Mouse (Mus musculus) activated CD4-positive, CD25-positive, alpha-beta regulatory T cell, adult 4 months (primary cell): ENCODE data around the gene Mgat5b. TPM values are rescaled to one million over a fixed set of nuclear protein-coding genes. Genes with fewer than 3 reads are reported as not detected.
"Not testable (repeated sequence)": the region's sequence is repeated elsewhere in the genome, so short reads cannot be mapped to it uniquely, and the experiment has no call there.

Source experiments
- ATAC-seq: one replicate; pipeline ENCODE4 v1.8.0; 2017
- polyA plus RNA-seq, 2 experiments: library from polyadenylated mRNA; unstranded; fragments of 100-300 nt; shearing (Covaris generic); gene quantifications; one replicate each; pipeline ENCODE4 v1.2.1; 2017

Mgat5b gene
- not detected for polyA plus RNA-seq

- ATAC-seq = no peak
Measured at GRCm38 (mm10) chr11:116918323-116919185, at the start of gene Mgat5b. TSS of gene Mgat5b (plus strand) at chr11:116918863.

GRCm38 (mm10) chr11:116869223-116869622 is 49.4 kb upstream of the Mgat5b start:
- no peak for ATAC-seq

GRCm38 (mm10) chr11:116869641-116870040 is 49.0 kb upstream of the Mgat5b start:
- no peak for ATAC-seq

GRCm38 (mm10) chr11:116871538-116871937 is 47.1 kb upstream of the Mgat5b start:
- no peak for ATAC-seq

GRCm38 (mm10) chr11:116873987-116874386 is 44.7 kb upstream of the Mgat5b start:
- no peak for ATAC-seq

- no peak for ATAC-seq
Measured at GRCm38 (mm10) chr11:116878454-116878853, 40.2 kb upstream of the Mgat5b start.

- ATAC-seq = no peak
Measured at GRCm38 (mm10) chr11:116880839-116881238, 37.8 kb upstream of the Mgat5b start.

GRCm38 (mm10) chr11:116881440-116881839 is 37.2 kb upstream of the Mgat5b start:
- ATAC-seq = no peak

GRCm38 (mm10) chr11:116882446-116882845 is 36.2 kb upstream of the Mgat5b start:
- no peak for ATAC-seq

- ATAC-seq = no peak
Measured at GRCm38 (mm10) chr11:116884061-116884460, 34.6 kb upstream of the Mgat5b start.

- no peak for ATAC-seq
Measured at GRCm38 (mm10) chr11:116885275-116886151, 33.1 kb upstream of the Mgat5b start.

GRCm38 (mm10) chr11:116887136-116887535 is 31.5 kb upstream of the Mgat5b start:
- no peak for ATAC-seq

GRCm38 (mm10) chr11:116893532-116894442 is 24.9 kb upstream of the Mgat5b start:
- ATAC-seq = no peak

- no peak for ATAC-seq
Measured at GRCm38 (mm10) chr11:116895402-116895801, 23.3 kb upstream of the Mgat5b start.

GRCm38 (mm10) chr11:116899247-116899646 is 19.4 kb upstream of the Mgat5b start:
- no peak for ATAC-seq

- ATAC-seq = not testable (repeated sequence)
Measured at GRCm38 (mm10) chr11:116902588-116902987, 16.1 kb upstream of the Mgat5b start.

- ATAC-seq = no peak
Measured at GRCm38 (mm10) chr11:116905741-116906456, 12.8 kb upstream of the Mgat5b start.

- no peak for ATAC-seq
Measured at GRCm38 (mm10) chr11:116913573-116913972, 5.1 kb upstream of the Mgat5b start.

- no peak for ATAC-seq
Measured at GRCm38 (mm10) chr11:116914267-116914885, 4.3 kb upstream of the Mgat5b start.

- ATAC-seq = no peak
Measured at GRCm38 (mm10) chr11:116915241-116915640, 3.4 kb upstream of the Mgat5b start.

- ATAC-seq = no peak
Measured at GRCm38 (mm10) chr11:116917361-116917760, 1.3 kb upstream of the Mgat5b start.
